Mouse (Mus musculus) embryo, embryonic 10 days (tissue): ENCODE data around the gene Speg.

Experiments
- DNase-seq: peaks from one replicate; pipeline ENCODE4 v3.0.0-alpha.2; 2015; ENCODE audit warnings: low spot score

Speg gene

GRCm38 (mm10) chr1:75442171-75442570, 67.1 kb downstream of the Speg start:
- no peak for DNase-seq

- DNase-seq, result no peak
Measured at GRCm38 (mm10) chr1:75442811-75443210, 67.7 kb downstream of the Speg start.

GRCm38 (mm10) chr1:75443247-75444024, 68.3 kb downstream of the Speg start:
- DNase-seq, result peak; percentile 44

GRCm38 (mm10) chr1:75444208-75444607, 69.1 kb downstream of the Speg start:
- peak; percentile 62 for DNase-seq

- no peak for DNase-seq
Measured at GRCm38 (mm10) chr1:75445141-75445701, 70.1 kb downstream of the Speg start.

- peak; percentile 93 for DNase-seq
Measured at GRCm38 (mm10) chr1:75445751-75446611, 70.9 kb downstream of the Speg start.

- DNase-seq, result peak; percentile 72
Measured at GRCm38 (mm10) chr1:75446656-75447055, 71.6 kb downstream of the Speg start.

GRCm38 (mm10) chr1:75447265-75448051, 72.4 kb downstream of the Speg start:
- peak; percentile 53 for DNase-seq

GRCm38 (mm10) chr1:75448052-75448431, 72.9 kb downstream of the Speg start:
- DNase-seq, result no peak

GRCm38 (mm10) chr1:75448937-75449336, 73.8 kb downstream of the Speg start:
- DNase-seq, result peak; percentile 73

- DNase-seq, result no peak
Measured at GRCm38 (mm10) chr1:75449377-75450135, 74.5 kb downstream of the Speg start.

GRCm38 (mm10) chr1:75450314-75451005, 75.4 kb downstream of the Speg start, which contains the start of gene Asic4:
TSS of gene Asic4 (plus strand) at chr1:75450436.
- peak; percentile 60 for DNase-seq

GRCm38 (mm10) chr1:75451900-75452299, 76.8 kb downstream of the Speg start:
- DNase-seq, result no peak

GRCm38 (mm10) chr1:75455433-75455832, 80.3 kb downstream of the Speg start:
- DNase-seq, result no peak

- no peak for DNase-seq
Measured at GRCm38 (mm10) chr1:75455948-75456347, 80.9 kb downstream of the Speg start.

GRCm38 (mm10) chr1:75456746-75457564, 81.9 kb downstream of the Speg start:
- peak; percentile 65 for DNase-seq

- peak; percentile 73 for DNase-seq
Measured at GRCm38 (mm10) chr1:75457710-75458024, 82.6 kb downstream of the Speg start.

GRCm38 (mm10) chr1:75458025-75458788, 83.1 kb downstream of the Speg start:
- peak; percentile 71 for DNase-seq
